Mouse (Mus musculus) kidney, embryonic 16.5 days (tissue): ENCODE data around the gene Sacs. TPM values are rescaled to one million over a fixed set of nuclear protein-coding genes. Genes with fewer than 3 reads are reported as not detected.

Experiments
- ATAC-seq: fragments of 200-750 bp; cut with Nextera tagmentation; 2 replicates; pipeline ENCODE4 v1.8.0; 2017; ENCODE audit warnings: moderate TSS enrichment; ENCODE audit not compliant: low FRiP score, low TSS enrichment
- H3K27ac ChIP-seq: fragments of 300-500 bp; sonication (generic); 2 replicates; pipeline ENCODE4 v1.5.1; 2014; ENCODE audit warnings: low read length
- H3K27me3 ChIP-seq: fragments of 300-500 bp; sonication (generic); 2 replicates; pipeline ENCODE4 v1.6.1; 2014; ENCODE audit warnings: low read length, control low read depth, mixed read lengths; ENCODE audit not compliant: insufficient read depth
- H3K36me3 ChIP-seq: fragments of 300-500 bp; sonication (generic); 2 replicates; pipeline ENCODE4 v1.6.1; 2014; ENCODE audit warnings: low read length, control low read depth, mixed read lengths; ENCODE audit not compliant: insufficient read depth
- H3K4me1 ChIP-seq: fragments of 300-500 bp; sonication (generic); 2 replicates; pipeline ENCODE4 v1.6.1; 2014; ENCODE audit warnings: low read length, control low read depth, mixed read lengths; ENCODE audit not compliant: insufficient read depth
- H3K4me2 ChIP-seq: fragments of 300-500 bp; sonication (generic); replicated peaks from 2 replicates; pipeline ENCODE4 v1.6.1; 2014; ENCODE audit warnings: low read depth, low read length
- H3K4me3 ChIP-seq: fragments of 300-500 bp; sonication (generic); 2 replicates; pipeline ENCODE4 v1.5.1; 2014; ENCODE audit warnings: mild to moderate bottlenecking, low read length
- H3K9ac ChIP-seq: fragments of 300-500 bp; sonication (generic); replicated peaks from 2 replicates; pipeline ENCODE4 v1.6.1; 2014; ENCODE audit warnings: low read length
- H3K9me3 ChIP-seq: fragments of 300-500 bp; sonication (generic); 2 replicates; pipeline ENCODE4 v1.6.1; 2016; ENCODE audit warnings: low read length, control low read depth
- WGBS: fragments of 180-500 bp; shearing (Covaris S2); extraction: QIAGEN DNeasy Blood & Tissue Kit; methylation state at CpG from one replicate; pipeline ENCODE4 v1.1.7; 2014; 5-methylcytosine and 5-hydroxymethylcytosine counted together
- polyA plus RNA-seq: library from polyadenylated mRNA; unstranded; fragments of >200 nt; fragmentation: Nextera tagmentation; extraction: Ambion mirVana; gene quantifications from 2 replicates; pipeline ENCODE4 v1.2.1, GENCODE M21; 2015

Gene Sacs
- polyA plus RNA-seq, 1 experiment from 2014 or later, result 1.5 TPM

- no peak overlapping the region for H3K4me2 ChIP-seq
- 87% methylated on average over 5 of the region's 5 CpGs for WGBS
- H3K36me3 ChIP-seq, result no peaks in the 10 kb centered on the region
- no peak overlapping the region for H3K4me3 ChIP-seq
- no peaks in the 10 kb centered on the region for H3K4me1 ChIP-seq
- ATAC-seq, result no peak
- H3K27me3 ChIP-seq, result no peaks in the 10 kb centered on the region
- no peak overlapping the region for H3K9ac ChIP-seq
- H3K27ac ChIP-seq, result no peak overlapping the region
- H3K9me3 ChIP-seq, result no peaks in the 10 kb centered on the region
These were observed 91.5 kb downstream of the Sacs start for GRCm38 (mm10) chr14:61229763-61230162.

GRCm38 (mm10) chr14:61230179-61230578 is 91.9 kb downstream of the Sacs start:
- Histone ChIP-seq H3K4me3 (no peak overlapping the region), H3K9ac (no peak overlapping the region), H3K27me3 (no peaks in the 10 kb centered on the region), H3K4me2 (no peak overlapping the region), H3K9me3 (no peaks in the 10 kb centered on the region), H3K4me1 (no peaks in the 10 kb centered on the region), H3K36me3 (no peaks in the 10 kb centered on the region), H3K27ac (no peak overlapping the region)
- 87% methylated on average over 4 of the region's 4 CpGs for WGBS
- ATAC-seq, result no peak

GRCm38 (mm10) chr14:61232016-61232568 is 93.8 kb downstream of the Sacs start:
- no peaks in the 10 kb centered on the region for H3K4me1 ChIP-seq
- H3K9ac ChIP-seq, result no peak overlapping the region
- no peak for ATAC-seq
- 87% methylated on average over 13 of the region's 13 CpGs for WGBS
- no peak overlapping the region for H3K4me3 ChIP-seq
- H3K27me3 ChIP-seq, result no peaks in the 10 kb centered on the region
- H3K4me2 ChIP-seq, result no peak overlapping the region
- H3K27ac ChIP-seq, result no peak overlapping the region
- no peaks in the 10 kb centered on the region for H3K36me3 ChIP-seq
- H3K9me3 ChIP-seq, result no peaks in the 10 kb centered on the region

- Histone ChIP-seq H3K4me2 (no peak overlapping the region), H3K9ac (no peak overlapping the region), H3K9me3 (no peaks in the 10 kb centered on the region), H3K36me3 (no peaks in the 10 kb centered on the region), H3K27ac (no peak overlapping the region), H3K27me3 (no peaks in the 10 kb centered on the region), H3K4me3 (no peak overlapping the region), H3K4me1 (no peaks in the 10 kb centered on the region)
- 53% methylated on average over 5 of the region's 5 CpGs for WGBS
- no peak for ATAC-seq
These were observed 97.7 kb downstream of the Sacs start for GRCm38 (mm10) chr14:61235846-61236474.

GRCm38 (mm10) chr14:61237101-61237654 is 98.9 kb downstream of the Sacs start:
- H3K36me3 ChIP-seq, result no peaks in the 10 kb centered on the region
- H3K9ac ChIP-seq, result no peak overlapping the region
- no peaks in the 10 kb centered on the region for H3K27me3 ChIP-seq
- H3K4me1 ChIP-seq, result no peaks in the 10 kb centered on the region
- WGBS, result 19% methylated on average over 4 of the region's 4 CpGs
- no peak overlapping the region for H3K4me2 ChIP-seq
- no peak for ATAC-seq
- no peaks in the 10 kb centered on the region for H3K9me3 ChIP-seq
- no peak overlapping the region for H3K4me3 ChIP-seq
- no peak overlapping the region for H3K27ac ChIP-seq

- Histone ChIP-seq H3K4me3 (no peak overlapping the region), H3K4me2 (no peak overlapping the region), H3K27ac (no peak overlapping the region), H3K9me3 (no peaks in the 10 kb centered on the region), H3K27me3 (no peaks in the 10 kb centered on the region), H3K36me3 (no peaks in the 10 kb centered on the region), H3K4me1 (no peaks in the 10 kb centered on the region), H3K9ac (no peak overlapping the region)
- WGBS, result 51% methylated on average over 9 of the region's 9 CpGs
- ATAC-seq, result no peak
These were observed 100.5 kb downstream of the Sacs start for GRCm38 (mm10) chr14:61238751-61239150.

- no peak overlapping the region for H3K4me3 ChIP-seq
- H3K27me3 ChIP-seq, result no peaks in the 10 kb centered on the region
- no peaks in the 10 kb centered on the region for H3K4me1 ChIP-seq
- H3K9ac ChIP-seq, result no peak overlapping the region
- H3K36me3 ChIP-seq, result no peaks in the 10 kb centered on the region
- H3K4me2 ChIP-seq, result no peak overlapping the region
- H3K27ac ChIP-seq, result no peak overlapping the region
- H3K9me3 ChIP-seq, result peaks cover 5% of the 10 kb centered on the region; the same call in 1 of the 2 replicates
- ATAC-seq, result no peak
- WGBS, result 43% methylated on average over 6 of the region's 6 CpGs
These were observed 104.4 kb downstream of the Sacs start for GRCm38 (mm10) chr14:61242611-61243010.

GRCm38 (mm10) chr14:61246444-61246843 is 108.2 kb downstream of the Sacs start:
- H3K9me3 ChIP-seq, result peaks cover 14% of the 10 kb centered on the region
- H3K4me3 ChIP-seq, result no peak overlapping the region
- H3K4me2 ChIP-seq, result no peak overlapping the region
- 77% methylated on average over 3 of the region's 3 CpGs for WGBS
- no peak overlapping the region for H3K9ac ChIP-seq
- ATAC-seq, result no peak
- H3K27me3 ChIP-seq, result no peaks in the 10 kb centered on the region
- no peak overlapping the region for H3K27ac ChIP-seq
- H3K4me1 ChIP-seq, result no peaks in the 10 kb centered on the region
- H3K36me3 ChIP-seq, result no peaks in the 10 kb centered on the region

GRCm38 (mm10) chr14:61252596-61253388 is 114.5 kb downstream of the Sacs start:
- Histone ChIP-seq H3K4me3 (no peak overlapping the region), H3K9me3 (peaks cover 7% of the 10 kb centered on the region), H3K4me1 (no peaks in the 10 kb centered on the region), H3K27ac (no peak overlapping the region), H3K9ac (no peak overlapping the region), H3K27me3 (no peaks in the 10 kb centered on the region), H3K36me3 (no peaks in the 10 kb centered on the region), H3K4me2 (no peak overlapping the region)
- ATAC-seq, result no peak
- WGBS, result 71% methylated on average over 14 of the region's 15 CpGs
